Mouse (Mus musculus): ENCODE measurements around the gene Hoxa3.

GRCm38 (mm10) chr6:52259811-52260261 is 46.7 kb upstream of the Hoxa3 start:
- no peak for TF ChIP-seq CTCF (IDR thresholded peaks at IDR 0.05; ENCODE audit: borderline replicate concordance, control insufficient read depth, extremely low read depth, insufficient read depth, low read length, poor library complexity)
- no peak for TF ChIP-seq POLR2A (IDR thresholded peaks at IDR 0.05; ENCODE audit: control insufficient read depth, extremely low read depth, insufficient read depth, low read length, poor library complexity)
